Mouse (Mus musculus) kidney, embryonic 14.5 days (tissue): ENCODE data around the gene Phldb2. TPM values are rescaled to one million over a fixed set of nuclear protein-coding genes. Genes with fewer than 3 reads are reported as not detected.

Experiments used
- ATAC-seq: fragments of 200-750 bp; cut with Nextera tagmentation; 2 replicates; pipeline ENCODE4 v1.8.0; 2017; ENCODE audit warnings: moderate number of reproducible peaks, mild to moderate bottlenecking, moderate TSS enrichment, moderate library complexity; ENCODE audit not compliant: low FRiP score, low TSS enrichment
- H3K27ac ChIP-seq: fragments of 300-500 bp; sonication (generic); 2 replicates; pipeline ENCODE4 v1.5.1; 2014; ENCODE audit warnings: low read depth, mild to moderate bottlenecking, low read length, moderate library complexity, mixed read lengths
- H3K27me3 ChIP-seq: fragments of 300-500 bp; sonication (generic); 2 replicates; pipeline ENCODE4 v1.6.1; 2014; ENCODE audit warnings: mild to moderate bottlenecking, low read length; ENCODE audit not compliant: control insufficient read depth, insufficient read depth
- H3K36me3 ChIP-seq: fragments of 300-500 bp; sonication (generic); 2 replicates; pipeline ENCODE4 v1.6.1; 2014; ENCODE audit warnings: low read length, mixed read lengths; ENCODE audit not compliant: control insufficient read depth, insufficient read depth
- H3K4me1 ChIP-seq: fragments of 300-500 bp; sonication (generic); 2 replicates; pipeline ENCODE4 v1.6.1; 2014; ENCODE audit warnings: low read length, mixed read lengths; ENCODE audit not compliant: control insufficient read depth, insufficient read depth
- H3K4me2 ChIP-seq: fragments of 300-500 bp; sonication (generic); replicated peaks from 2 replicates; pipeline ENCODE4 v1.6.1; 2014; ENCODE audit warnings: low read depth, mild to moderate bottlenecking, low read length
- H3K4me3 ChIP-seq: fragments of 300-500 bp; sonication (generic); 2 replicates; pipeline ENCODE4 v1.5.1; 2014; ENCODE audit warnings: mild to moderate bottlenecking, low read length
- H3K9ac ChIP-seq: fragments of 300-500 bp; sonication (generic); 2 replicates; pipeline ENCODE4 v1.6.1; 2014; ENCODE audit warnings: low read depth, mild to moderate bottlenecking, low read length, moderate library complexity
- H3K9me3 ChIP-seq: fragments of 300-500 bp; sonication (generic); 2 replicates; pipeline ENCODE4 v1.6.1; 2016; ENCODE audit warnings: low read length; ENCODE audit not compliant: control insufficient read depth
- WGBS: fragments of 180-500 bp; shearing (Covaris S2); extraction: QIAGEN DNeasy Blood & Tissue Kit; methylation state at CpG from one replicate; pipeline ENCODE4 v1.1.7; 2014; 5-methylcytosine and 5-hydroxymethylcytosine counted together
- polyA plus RNA-seq: library from polyadenylated mRNA; unstranded; fragments of >200 nt; fragmentation: Nextera tagmentation; extraction: Ambion mirVana; gene quantifications from 2 replicates; pipeline ENCODE4 v1.2.1, GENCODE M21; 2014

Gene Phldb2
- polyA plus RNA-seq = 48.1 and 79.3 TPM in 2 replicates

DNA sequence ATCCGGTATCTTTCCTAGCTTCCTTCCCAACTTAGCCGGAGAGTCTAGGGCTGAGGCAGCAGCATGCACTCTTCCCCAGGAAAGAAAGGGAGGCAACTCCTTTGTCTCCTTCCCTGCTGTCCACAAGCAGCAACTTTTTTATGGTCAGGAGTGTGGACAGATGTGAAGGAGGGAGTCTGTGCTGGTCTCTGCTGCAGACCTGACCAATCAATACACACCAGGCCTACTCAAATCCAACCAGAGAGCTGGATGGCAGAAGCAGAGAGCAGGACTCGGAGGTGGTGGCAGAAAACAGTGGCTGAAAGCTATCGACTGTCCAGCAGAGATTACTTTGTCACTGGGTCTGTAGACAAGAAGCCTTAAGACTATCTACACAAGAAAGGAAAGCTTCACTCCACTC lies at the start of gene Phldb2:
TSS of gene Phldb2 (minus strand) at position 205 of the 400 bp plus-strand sequence.
- Histone ChIP-seq H3K9ac (no peak within 1 kb of the TSS), H3K36me3 (no peaks in the 10 kb centered on the region), H3K9me3 (no peaks in the 10 kb centered on the region), H3K4me2 (peak within 1 kb of the TSS; percentile 12), H3K4me3 (peak within 1 kb of the TSS; percentile 18; the same call in 1 of the 2 replicates), H3K4me1 (peaks cover 6% of the 10 kb centered on the region; the same call in 1 of the 2 replicates), H3K27me3 (no peaks in the 10 kb centered on the region), H3K27ac (peak within 1 kb of the TSS; percentile 89)
- ATAC-seq = no peak
- WGBS = 70% methylated on average over 4 of the region's 4 CpGs

DNA sequence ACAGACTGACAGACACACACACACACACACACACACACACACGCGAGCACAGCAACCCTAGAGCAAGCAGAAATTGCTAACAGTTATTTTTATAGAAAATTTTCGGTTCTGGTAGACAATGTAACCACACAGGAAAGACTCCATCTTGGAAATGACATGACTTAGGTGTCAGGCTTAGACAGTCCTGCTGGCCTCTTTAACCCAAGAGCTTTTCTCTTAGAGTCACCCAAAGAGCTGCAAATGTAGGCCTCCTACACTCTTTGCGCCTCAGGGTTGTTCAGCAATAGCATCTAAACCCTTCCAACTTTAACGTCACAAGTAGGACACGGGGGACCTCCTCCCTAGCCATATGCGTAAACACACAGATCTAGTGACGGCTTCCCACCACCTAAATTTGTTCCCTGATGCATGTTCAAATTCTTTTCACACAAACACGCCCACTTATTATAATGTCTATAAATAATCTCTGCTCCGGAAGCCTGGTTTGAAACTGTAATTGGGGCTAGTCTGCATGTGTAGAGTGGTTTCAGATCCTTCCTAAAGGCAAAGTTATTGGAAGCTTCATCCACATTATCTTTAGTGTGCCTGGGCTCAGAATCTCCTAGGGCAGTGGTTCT lies 48.3 kb upstream of the Phldb2 start:
- Histone ChIP-seq H3K36me3 (no peaks in the 10 kb centered on the region), H3K4me3 (no peak overlapping the region), H3K27ac (no peak overlapping the region), H3K9ac (no peak overlapping the region), H3K4me1 (no peaks in the 10 kb centered on the region), H3K4me2 (no peak overlapping the region), H3K9me3 (no peaks in the 10 kb centered on the region), H3K27me3 (no peaks in the 10 kb centered on the region)
- no peak for ATAC-seq
- WGBS = 84% methylated on average over 10 of the region's 10 CpGs

DNA sequence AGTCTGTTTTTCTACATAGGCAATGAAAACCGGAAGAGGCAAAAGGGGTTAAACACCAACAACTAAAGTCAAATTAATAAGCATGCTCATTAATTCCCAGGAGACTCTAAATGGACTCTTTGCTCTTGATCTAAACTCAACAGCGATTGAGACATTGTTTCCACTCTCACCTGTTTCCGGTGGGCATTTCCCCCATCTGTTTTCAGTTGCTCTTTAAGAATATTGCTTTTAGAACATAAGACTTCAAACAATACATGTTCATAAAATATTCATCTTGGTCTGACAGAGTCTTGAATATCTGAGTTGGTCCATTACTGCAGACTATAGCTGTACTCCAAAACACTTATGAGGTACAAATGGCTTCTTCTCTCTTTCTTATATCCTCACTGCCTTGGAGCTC lies 47.6 kb upstream of the Phldb2 start:
- ATAC-seq = no peak

DNA sequence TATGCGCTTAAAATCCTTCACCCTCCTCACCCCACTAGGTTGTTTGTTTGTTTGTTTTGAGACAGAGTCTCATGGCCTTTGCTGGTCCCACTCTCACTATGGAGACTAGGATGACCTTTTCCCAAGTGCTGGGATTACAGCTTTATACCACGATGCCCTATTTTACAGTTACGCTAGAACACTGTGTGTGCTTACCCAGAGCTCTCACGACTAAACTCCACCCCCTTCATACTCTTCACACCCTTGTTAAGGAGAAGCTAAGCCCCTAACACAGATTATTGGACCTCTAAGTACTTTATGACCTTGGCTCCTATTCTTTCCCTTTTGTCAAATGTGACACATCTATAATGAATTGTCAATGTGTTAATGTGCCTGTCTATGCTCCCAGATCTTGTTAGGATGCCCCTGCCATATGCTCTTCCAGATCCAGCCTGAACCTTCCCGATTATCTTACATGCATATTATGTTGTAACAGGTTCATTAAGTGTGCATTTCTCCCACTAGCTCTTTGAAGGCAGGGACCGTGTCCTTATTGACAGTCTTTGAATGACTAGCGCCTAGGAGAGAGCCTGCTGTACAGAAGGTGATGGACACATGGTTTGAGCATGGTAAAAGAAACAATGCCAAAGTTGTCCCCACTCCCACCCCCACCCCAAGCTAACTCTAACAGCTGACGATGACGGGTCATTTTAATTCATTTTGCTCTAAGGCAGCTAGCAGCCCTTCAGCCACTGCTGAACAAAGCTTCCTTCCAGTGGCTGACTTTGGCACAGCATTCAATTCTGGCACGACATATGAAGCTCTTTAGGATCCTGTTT lies 46.2 kb upstream of the Phldb2 start:
- Histone ChIP-seq H3K27ac (no peak overlapping the region), H3K4me2 (no peak overlapping the region), H3K27me3 (no peaks in the 10 kb centered on the region), H3K36me3 (no peaks in the 10 kb centered on the region), H3K9me3 (no peaks in the 10 kb centered on the region), H3K4me1 (no peaks in the 10 kb centered on the region), H3K9ac (no peak overlapping the region), H3K4me3 (no peak overlapping the region)
- no peak for ATAC-seq
- WGBS = 56% methylated on average over 10 of the region's 10 CpGs

More for the DNA sequence above, 47.6 kb upstream of the Phldb2 start:
- 87% methylated on average over 3 of the region's 3 CpGs for WGBS
- Histone ChIP-seq H3K27me3 (no peaks in the 10 kb centered on the region), H3K9ac (no peak overlapping the region), H3K4me1 (no peaks in the 10 kb centered on the region), H3K4me3 (no peak overlapping the region), H3K36me3 (no peaks in the 10 kb centered on the region), H3K27ac (no peak overlapping the region), H3K9me3 (no peaks in the 10 kb centered on the region), H3K4me2 (no peak overlapping the region)

DNA sequence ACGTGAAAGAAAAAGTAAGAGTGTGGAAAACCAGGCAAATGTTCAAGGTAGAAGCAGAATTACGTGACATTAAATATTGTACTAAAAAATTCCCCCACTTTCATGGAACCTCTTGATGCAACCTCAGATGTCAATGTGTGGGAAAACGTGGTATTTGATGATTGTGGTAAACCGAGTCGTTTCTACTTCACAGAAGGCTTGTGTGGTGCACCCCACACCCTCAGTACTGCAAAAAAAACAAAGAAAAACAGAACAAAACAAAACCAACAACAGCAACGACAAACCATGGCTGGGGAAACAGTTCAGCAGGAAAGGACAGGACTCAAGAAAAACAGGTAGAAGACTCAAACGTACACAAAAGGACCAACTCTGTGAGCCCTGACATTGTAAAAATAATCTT lies 44.8 kb upstream of the Phldb2 start:
- no peak overlapping the region for H3K4me2 ChIP-seq
- H3K9me3 ChIP-seq = no peaks in the 10 kb centered on the region
- no peaks in the 10 kb centered on the region for H3K36me3 ChIP-seq
- no peaks in the 10 kb centered on the region for H3K27me3 ChIP-seq
- no peak overlapping the region for H3K4me3 ChIP-seq
- ATAC-seq = no peak
- 77% methylated on average over 7 of the region's 7 CpGs for WGBS
- H3K9ac ChIP-seq = no peak overlapping the region
- H3K27ac ChIP-seq = no peak overlapping the region
- no peaks in the 10 kb centered on the region for H3K4me1 ChIP-seq

DNA sequence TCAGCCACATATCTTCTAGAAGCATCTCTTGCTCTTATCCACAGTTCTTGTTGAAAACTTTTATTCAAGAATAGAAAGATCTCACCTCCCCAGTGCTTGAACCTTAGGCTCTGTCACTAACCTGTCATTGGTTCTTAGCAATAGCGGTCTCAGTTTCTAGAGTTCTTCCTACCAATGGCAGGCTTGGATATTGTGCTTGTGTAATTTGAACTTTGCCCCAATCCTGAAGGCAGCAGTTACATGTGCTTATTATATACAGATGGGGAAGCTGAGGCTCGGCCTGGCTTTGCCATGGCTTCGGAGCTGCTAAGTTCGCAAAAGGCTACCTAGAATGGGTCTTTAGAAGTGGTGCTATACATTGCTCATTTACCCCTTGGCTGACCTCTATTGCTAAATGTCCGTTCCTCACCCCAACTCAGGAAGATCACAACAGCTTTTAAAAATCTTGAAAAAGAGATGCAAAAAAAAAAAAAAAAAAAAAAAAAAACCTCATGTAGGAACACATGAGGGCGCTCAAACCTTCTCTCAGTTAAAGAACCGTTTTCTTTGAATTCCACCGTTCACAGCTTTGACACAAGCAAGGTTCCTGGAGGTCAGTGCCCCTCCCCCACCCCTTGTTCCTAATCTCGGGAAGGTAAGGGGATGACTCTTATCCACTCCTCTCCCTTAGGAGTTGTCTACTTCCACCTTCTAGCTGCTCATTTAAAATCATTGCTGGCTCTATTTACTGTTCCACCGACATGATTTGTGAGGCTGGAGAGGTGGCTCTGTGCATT lies 37.7 kb upstream of the Phldb2 start:
- no peaks in the 10 kb centered on the region for H3K36me3 ChIP-seq
- no peak overlapping the region for H3K9ac ChIP-seq
- 46% methylated on average over 10 of the region's 10 CpGs for WGBS
- H3K27me3 ChIP-seq = no peaks in the 10 kb centered on the region
- H3K9me3 ChIP-seq = no peaks in the 10 kb centered on the region
- H3K4me2 ChIP-seq = no peak overlapping the region
- no peak overlapping the region for H3K4me3 ChIP-seq
- no peaks in the 10 kb centered on the region for H3K4me1 ChIP-seq
- ATAC-seq = no peak
- H3K27ac ChIP-seq = no peak overlapping the region

DNA sequence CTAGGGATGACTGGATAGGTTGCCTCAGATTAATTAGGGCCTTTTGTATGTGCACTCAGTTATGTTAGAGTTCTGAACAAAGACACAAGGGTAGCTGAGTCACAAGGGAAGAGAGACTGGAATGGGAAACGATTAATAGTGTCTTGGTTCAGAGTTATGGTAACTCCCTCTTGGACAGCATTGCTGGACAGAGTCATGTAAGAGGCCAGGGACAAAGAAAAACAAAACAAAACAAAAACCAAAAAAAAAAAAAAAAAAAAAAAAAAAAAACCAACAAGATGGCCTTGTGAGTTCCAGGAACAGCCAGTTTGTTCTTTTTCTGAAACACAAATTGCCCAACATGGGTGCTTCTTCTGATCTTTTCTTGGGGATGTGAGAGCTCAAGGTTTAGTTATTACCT lies 32.8 kb upstream of the Phldb2 start:
- WGBS = 62% methylated on average over 1 of the region's 1 CpGs
- Histone ChIP-seq H3K4me2 (no peak overlapping the region), H3K9ac (no peak overlapping the region), H3K36me3 (no peaks in the 10 kb centered on the region), H3K9me3 (no peaks in the 10 kb centered on the region), H3K27ac (no peak overlapping the region), H3K4me1 (0 out of 2 replicates have a peak, but pooled peaks cover 5% of the 10 kb centered on the region), H3K27me3 (no peaks in the 10 kb centered on the region), H3K4me3 (no peak overlapping the region)
- ATAC-seq = no peak

DNA sequence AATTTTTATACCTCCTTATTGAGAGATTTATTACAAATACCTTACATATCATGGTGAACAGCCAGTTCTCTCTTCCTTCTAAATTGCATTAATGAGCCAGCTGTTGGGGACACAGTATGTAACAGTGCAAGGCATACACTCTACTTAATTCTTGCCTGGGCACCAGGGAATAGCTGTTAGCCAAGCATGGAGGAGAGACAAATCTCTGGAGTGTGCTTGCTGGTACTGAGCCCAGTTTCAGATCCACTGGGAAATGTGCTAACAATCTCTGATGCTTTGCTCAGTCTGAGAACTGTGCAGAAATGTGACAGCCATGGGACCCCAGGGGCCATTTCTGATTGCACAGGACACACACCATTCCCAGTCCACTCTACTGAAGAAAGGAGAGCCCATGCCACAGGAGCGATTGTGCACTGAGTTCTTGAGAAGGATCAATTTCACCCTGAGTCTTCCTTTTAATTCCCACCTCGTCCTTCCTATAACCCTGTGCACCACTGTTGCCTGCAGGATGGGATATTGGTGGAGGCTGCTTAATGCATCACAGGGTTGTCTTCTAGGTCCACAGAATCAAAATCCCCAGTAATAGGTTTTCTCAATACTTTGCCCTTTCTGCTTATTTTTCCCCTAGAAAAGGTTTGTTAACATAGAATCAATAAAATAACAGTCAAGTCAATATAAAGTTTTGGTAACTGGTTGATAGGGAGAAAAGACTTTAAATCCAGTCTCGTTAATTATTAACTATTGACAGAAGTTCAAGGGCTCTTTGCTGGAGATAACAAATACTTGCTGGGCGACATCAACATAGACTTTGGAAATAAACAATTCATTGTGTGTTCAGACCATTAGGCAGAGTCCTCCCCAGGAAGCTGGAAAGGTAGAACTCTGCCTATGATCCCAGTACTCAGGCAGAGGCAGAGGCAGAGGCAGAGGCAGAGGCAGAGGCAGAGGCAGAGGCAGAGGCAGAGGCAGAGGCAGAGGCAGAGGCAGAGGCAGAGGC lies 31.5 kb upstream of the Phldb2 start:
- H3K4me2 ChIP-seq = no peak overlapping the region
- H3K9ac ChIP-seq = no peak overlapping the region
- H3K27ac ChIP-seq = no peak overlapping the region
- no peaks in the 10 kb centered on the region for H3K27me3 ChIP-seq
- H3K4me1 ChIP-seq = 0 out of 2 replicates have a peak, but pooled peaks cover 5% of the 10 kb centered on the region
- no peaks in the 10 kb centered on the region for H3K9me3 ChIP-seq
- ATAC-seq = no peak
- no peaks in the 10 kb centered on the region for H3K36me3 ChIP-seq
- no peak overlapping the region for H3K4me3 ChIP-seq
- WGBS = 71% methylated on average over 4 of the region's 4 CpGs
